Mouse (Mus musculus) kidney, postnatal 14 days (tissue): ENCODE results near the gene Magea2.
"Not testable (repeated sequence)": the region's sequence is repeated elsewhere in the genome, so short reads cannot be mapped to it uniquely, and the experiment has no call there.

Experiments
- DNase-seq: peaks from one replicate; pipeline ENCODE4 v3.0.0; 2022; ENCODE audit warnings: mixed read lengths

Gene Magea2

DNA sequence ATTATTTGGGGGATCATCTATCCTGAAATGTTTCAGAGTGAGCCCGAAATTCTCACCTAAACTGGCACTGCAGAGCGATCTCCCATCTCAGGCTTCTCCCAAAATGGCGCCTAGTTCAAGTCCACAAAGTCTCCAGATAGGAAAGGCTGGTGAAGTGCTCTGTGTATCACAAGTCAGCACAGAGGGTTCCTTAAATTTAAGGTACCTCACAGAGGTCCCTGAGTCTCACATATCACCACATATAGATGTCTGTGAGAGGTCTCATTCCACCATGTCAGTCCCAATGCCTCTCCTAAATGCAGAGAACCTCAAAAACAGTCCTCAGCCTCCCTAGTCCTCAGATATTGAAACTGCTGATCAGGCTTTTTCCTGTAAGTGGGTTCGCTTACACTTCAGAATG is at the start of gene Magea2:
Magea2 (minus strand) TSS at position 101 of the 400 bp plus-strand sequence.
- not testable (repeated sequence) for DNase-seq

DNA sequence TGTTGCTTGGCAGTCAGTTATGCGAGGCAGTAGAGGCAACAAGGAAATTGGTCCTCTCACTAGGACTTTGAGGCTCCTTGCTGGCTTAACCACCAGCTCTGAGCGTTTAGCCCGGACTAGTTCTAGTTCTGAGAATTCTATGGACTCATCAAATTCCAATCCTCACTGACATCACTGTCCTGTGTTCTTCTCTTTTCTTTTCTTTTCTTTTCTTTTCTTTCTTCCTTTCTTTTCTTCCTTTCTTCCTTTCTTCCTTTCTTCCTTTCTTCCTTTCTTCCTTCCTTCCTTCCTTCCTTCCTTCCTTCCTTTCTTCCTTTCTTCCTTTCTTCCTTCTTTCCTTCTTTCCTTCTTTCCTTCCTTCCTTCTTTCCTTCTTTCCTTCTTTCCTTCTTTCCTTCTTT is 34.8 kb upstream of the Magea2 start, which contains the start of gene Cldn34b2:
Cldn34b2 (minus strand) TSS at position 101 of the 400 bp plus-strand sequence.
- not testable (repeated sequence) for DNase-seq

DNA sequence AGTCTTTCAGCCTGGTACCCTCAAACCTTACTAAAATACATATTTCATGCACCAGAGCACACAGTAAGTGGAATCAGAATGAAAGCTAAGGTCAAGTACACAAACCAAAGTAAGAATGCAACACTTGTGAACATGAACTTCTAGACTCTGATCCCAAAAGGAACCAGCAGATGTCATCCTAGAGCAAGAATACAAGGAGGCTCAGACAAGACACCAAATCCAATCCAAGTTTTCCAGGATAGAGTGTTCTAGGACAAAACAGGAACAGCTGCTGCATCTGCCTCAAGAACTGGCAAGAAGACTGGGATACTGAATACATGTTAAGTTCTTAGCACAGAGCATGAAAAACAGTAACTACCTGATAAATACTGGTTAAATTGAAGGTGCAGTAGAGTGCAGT is 4.6 kb upstream of the Magea2 start:
- peak; percentile 35 for DNase-seq

DNA sequence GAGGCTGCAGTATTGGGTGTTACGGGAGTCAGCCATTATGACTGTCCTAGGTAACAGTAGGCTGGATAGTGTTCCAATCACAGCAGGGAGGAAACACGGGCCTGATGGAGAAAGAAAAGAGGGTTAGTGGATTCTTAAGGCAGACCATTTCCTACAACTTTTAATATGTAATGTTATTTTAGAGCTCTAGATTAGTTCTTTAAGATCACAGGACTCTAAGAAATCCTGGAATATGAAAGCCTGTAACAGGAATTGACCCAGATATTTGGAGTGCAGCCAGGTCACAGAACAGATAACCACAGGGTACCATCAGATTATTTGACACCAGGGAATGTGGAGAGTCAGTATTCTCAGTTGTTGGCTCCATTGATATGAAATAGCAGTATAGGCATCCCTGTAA is 3.8 kb downstream of the Magea2 start, which contains the start of gene Magea1:
Magea1 (minus strand) TSS at position 101 of the 400 bp plus-strand sequence.
- not testable (repeated sequence) for DNase-seq

DNA sequence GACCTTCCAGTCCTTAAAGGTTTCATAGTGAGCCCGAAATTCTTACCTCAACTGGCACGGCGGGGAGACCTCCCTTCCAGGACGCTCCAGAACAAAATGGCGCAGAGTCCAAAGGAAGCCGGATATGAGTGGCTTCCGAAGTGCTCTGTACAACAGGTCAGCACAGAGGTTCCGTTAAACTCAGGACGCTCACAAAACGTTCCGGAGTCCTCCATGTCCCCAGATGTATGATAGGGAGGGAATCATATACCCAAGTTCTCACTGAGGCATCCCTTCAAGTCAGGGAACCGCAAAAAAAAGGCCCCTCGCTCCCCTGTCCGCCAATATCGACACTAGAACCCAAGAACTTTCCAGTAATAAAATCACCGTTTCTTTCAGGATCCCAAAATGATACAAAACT is 30.4 kb downstream of the Magea2 start, which contains the start of gene Magea5:
Magea5 (minus strand) TSS at position 101 of the 400 bp plus-strand sequence.
- DNase-seq: not testable (repeated sequence)

DNA sequence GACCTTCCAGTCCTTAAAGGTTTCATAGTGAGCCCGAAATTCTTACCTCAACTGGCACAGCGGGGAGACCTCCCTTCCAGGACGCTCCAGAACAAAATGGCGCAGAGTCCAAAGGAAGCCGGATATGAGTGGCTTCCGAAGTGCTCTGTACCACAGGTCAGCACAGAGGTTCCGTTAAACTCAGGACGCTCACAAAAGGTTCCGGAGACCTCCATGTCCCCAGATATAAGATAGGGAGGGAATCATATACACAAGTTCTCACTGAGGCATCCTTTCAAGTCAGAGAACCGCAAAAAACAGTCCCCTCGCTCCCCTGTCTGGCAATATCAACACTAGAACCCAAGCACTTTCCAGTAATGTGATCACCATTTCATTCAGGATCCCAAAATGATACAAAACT is 97.7 kb downstream of the Magea2 start, which contains the start of gene Magea8:
Magea8 (minus strand) TSS at position 101 of the 400 bp plus-strand sequence.
- DNase-seq: not testable (repeated sequence)
